Mouse (Mus musculus): ENCODE results near the gene Sertad2. TPM values are rescaled to one million over a fixed set of nuclear protein-coding genes. Genes with fewer than 3 reads are reported as not detected.

Sertad2 gene
- polyA plus RNA-seq, 1 experiment, result 21.9 TPM

- no peak for DNase-seq (ENCODE audit: low read depth)
Measured at GRCm38 (mm10) chr11:20635646-20636045, 92.6 kb downstream of the Sertad2 start.

GRCm38 (mm10) chr11:20636114-20636513, 93.1 kb downstream of the Sertad2 start:
- no peak for DNase-seq (ENCODE audit: low read depth)

More at GRCm38 (mm10) chr11:20635646-20636045, 92.6 kb downstream of the Sertad2 start:
- TF ChIP-seq POLR2A (IDR thresholded peaks at IDR 0.05; ENCODE audit: borderline replicate concordance, extremely low read depth, insufficient read depth, insufficient read length, poor library complexity, severe bottlenecking) (no peak), CTCF (IDR thresholded peaks at IDR 0.05; ENCODE audit: borderline replicate concordance, extremely low read depth, insufficient read depth, insufficient read length) (no peak)

GRCm38 (mm10) chr11:20637060-20637459, 94.0 kb downstream of the Sertad2 start:
- no peak for TF ChIP-seq CTCF (IDR thresholded peaks at IDR 0.05; ENCODE audit: borderline replicate concordance, extremely low read depth, insufficient read depth, insufficient read length)
- TF ChIP-seq POLR2A (IDR thresholded peaks at IDR 0.05; ENCODE audit: borderline replicate concordance, extremely low read depth, insufficient read depth, insufficient read length, poor library complexity, severe bottlenecking), result no peak
- no peak for DNase-seq (ENCODE audit: low read depth)

More at GRCm38 (mm10) chr11:20636114-20636513, 93.1 kb downstream of the Sertad2 start:
- no peak for TF ChIP-seq CTCF (IDR thresholded peaks at IDR 0.05; ENCODE audit: borderline replicate concordance, extremely low read depth, insufficient read depth, insufficient read length)
- no peak for TF ChIP-seq POLR2A (IDR thresholded peaks at IDR 0.05; ENCODE audit: borderline replicate concordance, extremely low read depth, insufficient read depth, insufficient read length, poor library complexity, severe bottlenecking)

- peak; percentile 77 for DNase-seq (ENCODE audit: low read depth)
- TF ChIP-seq POLR2A (IDR thresholded peaks at IDR 0.05; ENCODE audit: borderline replicate concordance, extremely low read depth, insufficient read depth, insufficient read length, poor library complexity, severe bottlenecking) (no peak), CTCF (IDR thresholded peaks at IDR 0.05; ENCODE audit: borderline replicate concordance, extremely low read depth, insufficient read depth, insufficient read length) (peak; percentile 76; the same call in 1 of the 2 replicates)
Measured at GRCm38 (mm10) chr11:20638841-20639240, 95.8 kb downstream of the Sertad2 start.

- TF ChIP-seq POLR2A (IDR thresholded peaks at IDR 0.05; ENCODE audit: borderline replicate concordance, extremely low read depth, insufficient read depth, insufficient read length, poor library complexity, severe bottlenecking), result no peak
- TF ChIP-seq CTCF (IDR thresholded peaks at IDR 0.05; ENCODE audit: borderline replicate concordance, extremely low read depth, insufficient read depth, insufficient read length), result no peak
- DNase-seq (ENCODE audit: low read depth), result peak; percentile 93
Measured at GRCm38 (mm10) chr11:20639918-20640447, 96.9 kb downstream of the Sertad2 start.

GRCm38 (mm10) chr11:20642321-20642720, 99.3 kb downstream of the Sertad2 start:
- TF ChIP-seq CTCF (IDR thresholded peaks at IDR 0.05; ENCODE audit: borderline replicate concordance, extremely low read depth, insufficient read depth, insufficient read length), result no peak
- TF ChIP-seq POLR2A (IDR thresholded peaks at IDR 0.05; ENCODE audit: borderline replicate concordance, extremely low read depth, insufficient read depth, insufficient read length, poor library complexity, severe bottlenecking), result no peak
- DNase-seq (ENCODE audit: low read depth), result no peak

- DNase-seq (ENCODE audit: low read depth), result no peak
- TF ChIP-seq CTCF (IDR thresholded peaks at IDR 0.05; ENCODE audit: borderline replicate concordance, extremely low read depth, insufficient read depth, insufficient read length) (no peak), POLR2A (IDR thresholded peaks at IDR 0.05; ENCODE audit: borderline replicate concordance, extremely low read depth, insufficient read depth, insufficient read length, poor library complexity, severe bottlenecking) (no peak)
Measured at GRCm38 (mm10) chr11:20643161-20643560, 100.1 kb downstream of the Sertad2 start.

- no peak for TF ChIP-seq POLR2A (IDR thresholded peaks at IDR 0.05; ENCODE audit: borderline replicate concordance, extremely low read depth, insufficient read depth, insufficient read length, poor library complexity, severe bottlenecking)
- no peak for TF ChIP-seq CTCF (IDR thresholded peaks at IDR 0.05; ENCODE audit: borderline replicate concordance, extremely low read depth, insufficient read depth, insufficient read length)
- no peak for DNase-seq (ENCODE audit: low read depth)
Measured at GRCm38 (mm10) chr11:20644166-20644565, 101.1 kb downstream of the Sertad2 start.

- no peak for TF ChIP-seq POLR2A (IDR thresholded peaks at IDR 0.05; ENCODE audit: borderline replicate concordance, extremely low read depth, insufficient read depth, insufficient read length, poor library complexity, severe bottlenecking)
- no peak for TF ChIP-seq CTCF (IDR thresholded peaks at IDR 0.05; ENCODE audit: borderline replicate concordance, extremely low read depth, insufficient read depth, insufficient read length)
- DNase-seq (ENCODE audit: low read depth), result no peak
Measured at GRCm38 (mm10) chr11:20644872-20645271, 101.8 kb downstream of the Sertad2 start.

- DNase-seq (ENCODE audit: low read depth), result no peak
- TF ChIP-seq CTCF (IDR thresholded peaks at IDR 0.05; ENCODE audit: borderline replicate concordance, extremely low read depth, insufficient read depth, insufficient read length) (no peak), POLR2A (IDR thresholded peaks at IDR 0.05; ENCODE audit: borderline replicate concordance, extremely low read depth, insufficient read depth, insufficient read length, poor library complexity, severe bottlenecking) (no peak)
Measured at GRCm38 (mm10) chr11:20645521-20645920, 102.5 kb downstream of the Sertad2 start.

GRCm38 (mm10) chr11:20646142-20646541, 103.1 kb downstream of the Sertad2 start:
- no peak for TF ChIP-seq POLR2A (IDR thresholded peaks at IDR 0.05; ENCODE audit: borderline replicate concordance, extremely low read depth, insufficient read depth, insufficient read length, poor library complexity, severe bottlenecking)
- TF ChIP-seq CTCF (IDR thresholded peaks at IDR 0.05; ENCODE audit: borderline replicate concordance, extremely low read depth, insufficient read depth, insufficient read length), result no peak
- DNase-seq (ENCODE audit: low read depth), result no peak
